Mouse (Mus musculus): ENCODE data around the gene Pms2.

- no peak for TF ChIP-seq CTCF (IDR thresholded peaks at IDR 0.05; ENCODE audit: control insufficient read depth, insufficient read depth, low read length)
- TF ChIP-seq POLR2A (IDR thresholded peaks at IDR 0.05; ENCODE audit: borderline replicate concordance, control insufficient read depth, low read depth, low read length) = no peak
Measured at GRCm38 (mm10) chr5:143932831-143933230, 23.1 kb downstream of the Pms2 start, which contains the start of gene Rsph10b.

All from bone marrow, adult 2 months (tissue).